Mouse (Mus musculus): ENCODE results near the gene 4931428F04Rik.
"Not testable (repeated sequence)": the region's sequence is repeated elsewhere in the genome, so short reads cannot be mapped to it uniquely, and the experiment has no call there.

Gene 4931428F04Rik

DNA sequence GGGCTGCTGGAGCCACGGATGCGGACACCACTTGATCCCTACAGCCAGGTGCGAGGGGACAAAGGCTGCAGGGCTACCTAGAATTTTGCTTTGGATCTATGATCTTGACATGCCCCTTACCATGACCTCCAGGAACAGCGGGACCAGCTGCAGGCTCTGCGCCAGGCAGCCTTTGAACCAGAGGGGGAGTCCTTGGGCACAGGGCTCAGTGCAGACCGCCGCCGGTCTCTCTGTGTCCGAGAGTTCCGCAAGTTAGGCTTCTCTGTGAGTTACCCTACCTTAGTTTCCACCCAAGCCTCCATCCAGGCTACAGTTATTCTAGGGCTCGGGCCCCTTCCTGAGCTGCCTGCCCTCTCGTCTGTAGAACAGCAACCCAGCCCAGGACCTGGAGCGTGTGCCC lies 18.0 kb upstream of the 4931428F04Rik start:
- DNase-seq (ENCODE audit: inconsistent ontology term): no peak

DNA sequence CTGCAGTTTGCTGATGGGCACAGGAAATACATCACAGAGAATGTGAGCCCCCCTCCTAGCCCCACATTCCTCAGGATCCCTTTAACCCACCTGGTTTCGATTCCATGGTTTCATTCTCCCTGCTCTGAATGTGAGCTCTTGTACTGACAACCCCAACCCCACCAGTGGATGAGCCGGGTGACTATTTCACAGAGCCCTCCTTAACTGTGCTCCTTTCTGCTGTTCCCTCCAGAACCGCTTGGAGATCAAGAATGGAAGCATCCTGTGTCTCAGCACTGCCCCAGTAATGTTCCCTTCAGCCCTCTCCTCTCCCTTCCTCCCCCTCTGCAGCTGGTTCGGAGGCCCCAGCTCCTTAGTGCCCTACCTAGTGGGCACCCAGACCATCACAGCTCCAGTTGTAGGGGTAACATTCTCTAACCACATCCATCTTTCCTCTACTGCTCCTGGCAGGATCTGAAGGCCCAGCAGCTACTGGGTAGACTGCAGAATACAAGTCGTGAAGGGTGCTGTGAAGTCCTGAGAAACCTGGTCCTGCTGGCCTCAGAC lies 16.6 kb upstream of the 4931428F04Rik start:
- no peak for DNase-seq (ENCODE audit: inconsistent ontology term)

DNA sequence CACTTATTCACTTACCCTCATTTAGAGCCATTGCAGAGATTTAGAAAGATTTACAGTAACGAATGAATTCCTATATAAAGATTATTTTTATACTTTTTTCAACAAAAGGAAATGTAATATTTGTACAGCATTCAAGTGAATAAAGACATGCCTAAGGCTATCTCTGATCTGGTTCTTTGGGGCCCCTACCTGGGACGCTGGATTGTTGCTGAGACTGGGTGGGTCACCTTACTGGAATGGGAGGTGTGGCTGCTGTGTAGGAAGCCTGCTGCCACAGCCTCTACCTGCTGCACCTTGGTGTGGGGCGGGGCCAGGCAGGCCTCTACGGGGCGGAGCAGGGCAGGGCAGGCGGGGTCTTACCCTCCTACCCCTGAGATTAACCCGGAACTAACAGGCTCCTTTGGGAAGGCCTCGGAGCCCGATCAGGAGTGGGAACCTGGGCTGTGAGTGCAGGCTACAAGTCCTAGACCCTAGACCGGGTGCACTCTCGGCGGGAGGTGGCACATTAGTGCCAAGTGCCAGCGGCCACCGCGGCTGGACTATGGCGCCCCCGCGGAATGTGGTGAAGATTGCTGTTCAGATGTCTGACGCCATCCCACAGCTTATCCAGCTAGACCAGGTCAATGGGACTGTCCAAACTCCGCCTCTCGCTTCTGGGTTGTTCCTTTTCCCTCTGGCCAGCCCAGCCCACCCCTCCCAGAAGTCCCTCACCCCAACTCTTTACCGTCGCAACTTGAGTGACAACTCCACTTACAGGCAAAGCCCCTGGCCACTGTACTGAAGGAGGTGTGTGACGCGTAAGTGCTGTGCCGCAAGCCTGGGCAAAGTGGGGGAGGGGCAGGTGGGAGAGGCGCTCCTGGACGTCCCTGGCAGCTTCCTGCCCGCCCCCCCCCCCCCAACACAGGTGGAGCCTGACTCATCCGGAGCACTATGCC lies 15.8 kb upstream of the 4931428F04Rik start, which contains the start of gene Elmo3:
Elmo3 (plus strand) TSS at position 391 of the 935 bp plus-strand sequence.
- peak; percentile 81 for DNase-seq (ENCODE audit: inconsistent ontology term)

DNA sequence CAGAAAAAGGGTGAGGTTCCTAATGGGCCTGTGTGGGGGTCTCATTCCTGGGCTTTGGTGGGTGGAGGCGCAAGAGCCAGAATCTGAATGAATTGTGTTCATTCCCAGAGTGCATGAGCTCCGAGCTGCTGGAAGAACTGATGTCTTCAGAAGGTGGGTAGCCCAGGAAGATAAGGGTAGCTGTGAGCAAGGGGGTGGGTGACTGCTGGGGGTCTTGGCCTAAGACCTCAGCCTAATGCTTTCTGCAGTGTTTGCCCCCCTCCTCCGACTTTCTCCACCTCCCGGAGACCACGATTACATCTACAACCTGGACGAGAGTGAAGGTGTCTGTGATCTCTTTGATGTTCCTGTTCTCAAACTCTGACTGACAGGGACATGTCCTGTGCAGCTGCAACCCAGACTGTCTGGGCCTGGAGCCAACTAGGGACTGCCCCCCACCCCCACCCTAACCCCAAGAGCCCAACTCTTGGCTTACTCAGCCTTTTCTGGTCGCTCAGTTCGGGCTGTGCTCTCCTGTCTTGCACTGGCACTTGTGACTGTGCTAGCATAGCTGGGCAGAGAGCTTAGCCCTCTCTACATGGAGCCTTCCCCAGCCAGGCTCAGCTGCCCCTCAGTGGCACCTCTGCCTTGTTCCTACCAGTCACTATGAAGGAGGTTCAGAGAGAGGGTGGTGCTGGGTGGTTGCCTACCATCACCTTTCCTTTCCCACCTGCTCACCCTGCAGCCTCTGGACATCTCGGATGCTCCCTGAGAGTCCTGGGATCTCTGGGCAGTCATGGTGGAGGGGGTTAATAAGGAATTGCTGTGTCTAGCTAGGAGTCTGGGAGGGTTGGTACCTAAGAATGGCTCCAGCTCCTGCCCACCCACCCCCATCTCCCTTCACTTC lies 14.9 kb upstream of the 4931428F04Rik start:
- peak; percentile 83 for DNase-seq (ENCODE audit: inconsistent ontology term)

DNA sequence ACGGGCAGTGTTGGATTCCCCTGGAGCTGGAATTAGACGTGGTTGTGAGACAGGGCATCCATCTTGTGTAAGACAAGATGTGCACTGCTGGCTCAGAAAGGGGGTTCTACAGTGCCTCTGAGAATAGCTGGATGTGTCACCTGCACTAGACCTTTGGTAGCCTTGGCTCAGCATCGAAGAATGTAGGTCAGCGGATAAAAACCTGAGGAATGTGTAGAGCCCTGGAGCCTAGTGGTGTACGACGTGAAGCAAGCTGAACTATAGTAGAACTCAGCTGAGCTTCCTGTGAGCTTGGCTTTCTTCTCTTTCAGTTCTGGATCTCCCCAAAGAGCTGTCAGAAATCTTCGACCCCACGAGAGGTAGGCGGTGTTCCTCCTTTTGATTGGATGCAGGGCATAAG lies 14.2 kb upstream of the 4931428F04Rik start:
- peak; percentile 71 for DNase-seq (ENCODE audit: inconsistent ontology term)

DNA sequence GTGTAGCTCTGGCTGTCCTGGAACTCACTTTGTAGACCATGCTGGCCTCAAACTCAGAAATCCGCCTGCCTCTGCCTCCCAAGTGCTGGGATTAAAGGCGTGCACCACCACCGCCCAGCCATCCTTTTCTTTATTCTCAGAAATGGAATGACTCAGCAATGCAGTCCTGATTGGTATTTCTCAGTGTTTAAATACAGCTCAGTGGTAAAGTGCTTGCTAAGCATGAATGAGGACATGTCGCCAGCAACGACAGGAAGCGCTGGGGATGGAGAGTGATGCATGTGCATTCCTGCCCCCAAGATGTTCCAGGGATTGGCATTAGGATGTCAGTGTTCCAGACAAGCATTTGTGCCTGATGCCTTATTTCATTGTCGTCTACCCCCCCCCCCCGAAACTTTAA lies 13.7 kb upstream of the 4931428F04Rik start:
- peak; percentile 10 for DNase-seq (ENCODE audit: inconsistent ontology term)

DNA sequence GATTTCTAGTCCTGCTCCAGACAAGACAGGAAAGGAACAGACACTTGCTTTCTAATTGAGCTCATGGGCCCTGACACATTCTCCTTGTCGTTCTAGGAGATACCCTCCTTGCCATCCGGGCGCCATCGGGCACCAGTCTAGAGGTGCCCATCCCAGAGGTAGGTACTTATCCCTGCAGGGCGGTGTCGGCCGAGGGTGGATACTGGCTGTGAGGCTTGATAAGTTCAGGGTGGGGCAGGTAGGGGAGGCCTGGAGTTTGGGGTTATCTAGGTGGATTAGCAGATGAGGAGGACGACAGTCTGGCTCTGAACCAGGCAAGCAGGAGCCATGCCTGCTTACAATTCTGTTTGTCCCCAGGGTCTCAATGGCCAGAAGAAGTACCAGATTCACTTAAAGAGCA lies 10.3 kb upstream of the 4931428F04Rik start:
- DNase-seq (ENCODE audit: inconsistent ontology term): no peak

DNA sequence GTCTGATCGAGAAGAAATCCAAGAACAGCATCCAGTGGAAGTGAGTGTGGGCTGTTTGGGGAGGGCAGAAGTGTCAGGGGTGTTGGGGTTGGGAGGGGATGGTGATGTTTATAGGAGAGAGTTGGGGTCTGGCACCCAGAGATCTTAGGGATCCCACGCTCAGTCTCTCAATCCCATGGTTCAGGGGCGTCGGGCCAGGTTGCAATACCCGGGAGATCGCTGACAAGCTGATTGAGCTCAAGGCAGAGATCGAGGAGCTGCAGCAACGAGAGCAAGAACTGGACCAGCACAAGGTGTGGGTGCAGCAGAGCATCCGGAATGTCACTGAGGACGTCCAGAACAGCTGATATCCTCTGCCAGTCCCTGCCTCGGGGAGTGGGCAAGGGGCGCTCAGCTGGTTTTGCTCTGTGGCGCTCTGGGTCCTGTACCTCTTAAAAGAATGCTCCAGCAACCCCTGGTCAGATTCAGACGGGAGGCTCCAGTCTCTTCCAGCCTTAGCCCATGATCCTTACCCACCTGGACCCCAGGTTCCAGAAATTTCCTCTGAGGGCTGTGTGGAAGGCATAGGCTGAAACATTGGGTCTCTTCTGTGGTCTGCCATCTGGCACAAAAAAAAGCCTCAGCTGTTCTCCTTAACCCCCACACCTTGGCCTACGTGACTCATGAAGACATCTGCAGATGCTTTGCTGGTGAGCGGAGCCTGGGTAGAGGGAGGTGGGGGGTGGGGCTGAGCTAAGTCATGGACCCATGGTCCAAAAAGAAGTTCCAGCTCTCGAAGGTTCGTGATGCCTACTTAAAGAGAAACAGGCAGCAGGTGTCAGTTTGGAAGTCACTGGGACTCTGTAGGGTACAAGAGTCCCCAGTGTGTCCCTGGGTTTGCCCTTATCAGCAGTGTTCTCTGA lies 8.9 kb upstream of the 4931428F04Rik start:
- DNase-seq (ENCODE audit: inconsistent ontology term): no peak

DNA sequence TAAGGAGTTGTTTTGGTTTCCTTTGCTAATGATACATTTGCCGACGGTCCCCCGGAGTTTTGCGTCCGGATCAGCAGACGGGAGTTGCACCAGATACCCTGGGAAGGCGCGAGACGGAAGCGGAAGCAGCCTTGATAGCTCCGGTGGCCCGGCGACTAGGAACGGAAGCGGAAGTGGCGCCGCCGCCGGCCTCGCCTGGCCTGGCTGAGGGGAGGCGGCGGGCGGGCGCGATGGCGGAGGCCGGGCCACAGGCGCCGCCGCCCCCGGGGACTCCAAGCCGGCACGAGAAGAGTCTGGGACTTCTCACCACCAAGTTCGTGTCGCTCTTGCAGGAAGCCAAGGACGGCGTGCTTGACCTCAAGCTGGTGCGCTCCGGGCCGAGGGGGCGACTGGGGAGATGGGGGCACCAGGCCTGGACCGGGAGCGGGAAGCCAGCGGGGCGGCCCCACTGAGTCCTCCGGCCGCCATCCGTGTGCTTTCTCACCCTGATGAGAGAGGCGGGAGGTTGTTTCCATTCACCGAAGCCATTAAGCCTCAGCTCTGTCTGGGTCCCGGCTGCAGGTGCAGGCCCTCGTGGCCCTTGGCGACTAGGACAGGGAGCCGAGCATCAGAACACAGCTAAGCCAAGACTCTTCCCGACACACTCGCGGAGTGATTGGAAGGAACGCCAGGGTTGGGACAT lies 8.0 kb upstream of the 4931428F04Rik start, which contains the start of gene E2f4:
E2f4 (plus strand) TSS at position 153 of the 682 bp plus-strand sequence.
- peak; percentile 90 for DNase-seq (ENCODE audit: inconsistent ontology term)

DNA sequence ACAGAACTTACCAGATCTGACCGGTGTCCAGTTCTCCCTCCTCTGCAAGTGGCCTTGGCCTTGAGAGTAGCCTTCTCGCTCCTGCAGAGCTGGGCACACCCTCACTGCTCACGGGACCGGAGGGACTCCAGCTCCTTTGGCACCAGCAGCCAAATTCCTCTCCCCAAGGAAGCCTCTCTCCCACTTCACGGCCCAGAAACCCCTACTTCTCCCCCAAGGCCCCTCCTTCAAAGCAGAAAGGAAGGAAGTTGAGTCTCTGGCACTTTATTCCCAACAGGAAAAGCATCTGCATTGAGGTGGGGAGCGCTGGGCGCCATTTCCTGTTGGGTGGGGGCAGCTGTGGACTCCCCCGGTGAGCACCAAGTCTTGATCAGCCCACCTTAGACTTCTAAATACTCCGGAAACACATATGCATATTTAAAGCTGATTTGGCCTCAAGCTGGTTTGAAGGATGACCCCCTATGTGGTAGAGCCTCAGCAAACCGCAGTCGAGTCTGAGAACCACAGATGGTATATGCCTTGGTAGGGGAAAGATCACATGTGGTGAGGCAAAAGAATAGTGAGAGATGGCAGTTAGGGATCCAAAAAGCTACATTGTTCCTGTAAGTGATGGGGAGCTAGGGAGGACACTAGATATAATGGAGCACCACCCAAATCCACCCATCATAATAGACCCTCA lies 6.4 kb upstream of the 4931428F04Rik start, which contains the start of gene Exoc3l:
Exoc3l (minus strand) TSS at position 207 of the 679 bp plus-strand sequence.
- no peak for DNase-seq (ENCODE audit: inconsistent ontology term)

DNA sequence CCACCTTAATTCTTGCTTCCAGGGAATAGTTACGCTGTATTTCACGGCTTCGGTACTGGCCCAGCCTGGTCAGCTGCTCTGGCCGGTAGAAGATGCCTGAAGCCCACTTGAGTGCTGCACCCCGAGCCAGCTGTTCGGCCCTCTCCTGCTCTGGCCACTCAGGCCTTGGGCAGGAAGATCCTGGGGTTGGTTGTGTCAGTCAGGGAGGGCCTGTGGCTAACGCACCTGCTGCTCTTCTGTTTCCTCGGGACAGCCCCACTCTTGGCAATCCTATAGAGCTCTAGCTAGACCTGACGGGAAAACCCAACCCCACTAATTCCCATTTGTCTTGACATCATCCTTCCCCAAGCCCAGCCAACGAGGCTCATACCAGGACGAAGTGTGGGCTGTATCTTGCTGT lies 5.6 kb upstream of the 4931428F04Rik start:
- DNase-seq (ENCODE audit: inconsistent ontology term): no peak

DNA sequence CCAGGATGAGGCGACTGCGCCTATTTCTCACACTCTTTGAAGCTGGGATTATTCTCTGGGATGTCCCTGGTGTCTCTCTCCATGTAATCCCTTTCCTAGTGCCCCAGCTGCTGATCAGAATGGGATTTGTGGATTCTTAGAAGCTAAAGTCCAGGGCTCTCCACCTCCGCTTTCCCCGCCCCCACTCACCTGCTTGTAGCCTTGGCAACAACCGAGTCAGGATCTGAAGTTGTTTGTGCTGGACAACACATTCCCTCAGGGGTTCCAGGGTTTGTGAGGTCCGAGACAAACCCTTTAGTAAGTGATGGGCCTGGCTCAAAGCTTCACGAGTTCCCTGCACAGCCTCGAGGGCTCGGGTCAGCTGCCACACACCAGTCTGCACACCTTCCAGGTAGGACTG lies 5.1 kb upstream of the 4931428F04Rik start:
- DNase-seq (ENCODE audit: inconsistent ontology term): no peak

DNA sequence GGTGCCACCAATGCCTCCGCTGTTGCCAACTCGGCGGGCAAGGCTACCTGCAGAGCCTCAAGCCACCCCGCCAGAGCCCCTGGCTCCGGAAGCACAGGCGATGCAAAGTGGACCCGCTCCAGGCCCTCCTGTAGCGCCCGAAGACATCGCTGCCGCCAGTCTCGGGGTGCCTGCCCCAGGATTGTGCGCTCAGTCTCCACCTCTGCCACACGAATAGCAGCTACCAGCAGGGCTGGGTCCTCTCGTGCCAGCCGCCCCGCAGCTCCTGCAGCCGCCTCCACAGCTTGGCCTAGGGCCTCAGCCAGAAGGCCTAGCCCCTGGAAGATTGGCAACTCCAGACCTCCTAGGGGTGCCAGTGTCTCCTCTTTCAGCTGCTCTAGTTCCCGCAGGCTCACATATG lies 3.7 kb upstream of the 4931428F04Rik start:
- DNase-seq (ENCODE audit: inconsistent ontology term): no peak

DNA sequence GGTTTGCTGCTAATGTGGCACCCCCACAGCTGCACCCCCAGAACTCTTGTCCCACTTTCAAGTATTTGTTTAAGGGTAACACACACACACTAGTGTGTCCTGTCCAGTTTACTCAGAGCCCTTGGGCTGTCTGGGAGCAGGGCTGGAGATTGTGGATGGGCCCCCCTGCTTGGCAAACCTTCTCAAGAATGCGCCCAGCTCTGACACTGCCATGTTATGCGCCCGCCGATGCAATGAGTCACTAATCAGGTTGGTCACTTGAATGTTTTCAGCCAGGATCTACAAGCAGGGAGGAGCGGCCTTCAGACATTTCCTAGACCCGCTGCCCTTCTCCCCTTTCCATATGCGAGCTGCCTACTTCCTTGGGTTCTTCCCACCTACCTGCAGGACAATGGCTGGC lies 2.8 kb upstream of the 4931428F04Rik start:
- peak; percentile 59 for DNase-seq (ENCODE audit: inconsistent ontology term)

DNA sequence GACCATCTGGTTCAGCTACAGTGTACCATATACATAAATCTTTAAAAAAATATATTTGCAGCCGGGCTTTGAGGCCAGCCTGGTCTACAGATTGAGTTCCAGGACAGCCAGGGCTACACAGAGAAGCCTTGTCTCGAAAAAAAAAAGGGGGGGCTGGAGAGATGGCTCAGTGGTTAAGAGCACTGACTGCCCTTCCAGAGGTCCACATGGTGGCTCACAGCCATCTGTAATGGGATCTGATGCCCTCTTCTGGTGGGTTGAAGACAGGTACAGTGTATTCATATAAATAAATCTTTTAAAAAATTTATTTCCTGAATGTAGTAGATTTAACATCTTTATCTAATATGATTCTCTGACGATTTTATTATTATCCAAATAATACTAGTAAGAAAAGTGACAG lies 2.1 kb upstream of the 4931428F04Rik start:
- not testable (repeated sequence) for DNase-seq (ENCODE audit: inconsistent ontology term)

DNA sequence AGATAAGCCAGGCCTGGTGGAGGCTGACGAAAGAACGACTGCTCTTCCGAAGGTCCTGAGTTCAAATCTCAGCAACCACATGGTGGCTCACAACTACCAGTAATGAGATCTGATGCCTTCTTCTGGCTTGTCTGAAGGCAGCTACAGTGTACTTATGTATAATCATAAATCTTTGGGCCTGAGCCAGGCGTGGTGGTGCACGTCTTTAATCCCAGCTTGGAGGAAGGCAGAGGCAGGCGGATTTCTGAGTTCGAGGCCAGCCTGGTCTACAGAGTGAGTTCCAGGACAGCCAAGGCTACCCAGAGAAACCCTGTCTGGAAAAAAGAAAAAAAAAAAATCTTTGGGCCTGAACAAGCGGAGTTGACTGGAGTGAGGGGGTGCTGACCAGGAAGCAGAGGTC lies 1.7 kb upstream of the 4931428F04Rik start:
- DNase-seq (ENCODE audit: inconsistent ontology term): not testable (repeated sequence)

DNA sequence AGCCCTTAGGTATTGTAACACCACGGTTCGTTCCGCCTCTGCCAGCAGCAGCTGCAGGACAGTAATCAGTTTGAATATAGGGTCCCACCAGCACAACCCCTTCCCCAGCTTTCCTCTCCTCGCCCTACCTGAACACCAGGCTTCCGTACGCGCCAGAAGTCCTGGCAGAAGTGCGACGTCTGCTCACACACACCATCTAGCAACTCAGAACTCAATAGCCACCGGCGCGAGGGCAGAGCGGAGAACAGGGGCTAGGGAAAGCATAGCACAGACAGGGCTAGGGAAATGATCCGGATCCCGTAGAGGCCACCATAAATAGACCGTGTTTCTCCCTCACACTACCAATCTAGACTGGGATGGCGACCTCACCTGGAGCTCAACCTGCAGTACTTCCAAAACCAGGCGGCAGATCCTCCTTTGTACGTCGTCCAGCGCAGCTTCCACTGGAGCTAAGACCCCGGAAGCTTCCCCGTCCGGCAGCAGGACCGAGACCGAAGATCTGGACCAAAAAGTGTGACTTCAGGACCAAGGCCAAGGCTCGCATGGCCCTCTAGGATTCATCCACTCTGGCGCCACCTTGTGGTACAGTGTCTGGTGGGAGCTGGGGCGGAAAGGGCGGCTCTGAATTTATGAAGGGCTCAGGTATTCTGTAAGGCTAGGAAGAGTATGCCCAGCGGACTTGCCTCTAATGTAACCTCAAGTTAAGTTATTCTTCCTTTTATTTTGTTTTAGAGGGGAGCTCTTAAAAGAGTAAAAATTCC lies 1.1 kb upstream of the 4931428F04Rik start:
- DNase-seq (ENCODE audit: inconsistent ontology term): peak; percentile 80

DNA sequence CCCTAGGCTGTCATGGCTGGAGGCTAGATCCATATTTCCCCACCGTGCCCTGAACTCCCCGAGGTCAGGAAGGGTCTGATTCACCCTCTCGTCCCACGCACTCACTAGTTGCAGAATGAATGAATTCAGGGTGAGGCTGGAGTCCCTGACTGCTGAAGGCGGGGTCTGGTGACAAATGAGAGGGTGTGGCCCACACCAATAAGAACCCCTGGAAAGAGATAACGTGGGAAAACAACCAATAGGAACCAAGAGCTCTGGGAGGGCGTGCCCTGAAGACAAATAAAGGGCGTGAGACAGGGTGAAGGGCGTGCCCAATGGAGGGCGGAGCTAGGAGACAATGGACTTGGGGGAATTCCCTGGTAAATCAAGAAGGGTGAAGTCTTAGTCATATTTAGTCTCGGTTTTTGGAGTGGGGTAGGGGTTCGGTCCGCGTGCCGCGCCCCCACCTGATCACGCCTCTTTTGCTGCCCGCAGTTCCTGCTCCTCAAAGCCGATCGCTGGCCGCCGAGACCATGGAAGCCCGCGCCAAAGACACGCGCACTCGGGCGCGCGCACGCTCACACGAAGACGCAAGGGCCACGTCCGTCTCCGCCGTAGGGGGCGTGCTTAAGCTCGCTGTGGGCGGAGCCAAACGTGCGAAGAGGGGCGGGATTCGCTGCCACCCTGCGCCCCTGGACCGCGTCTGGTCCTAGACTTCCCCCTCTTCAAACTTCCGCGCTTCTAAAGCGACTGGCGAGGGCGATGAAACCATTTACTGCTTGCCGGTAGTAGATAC lies 519 bp downstream of the 4931428F04Rik start:
- DNase-seq (ENCODE audit: inconsistent ontology term): peak; percentile 97

Data from Muller cell, postnatal 12 days (primary cell).